Mouse (Mus musculus): ENCODE measurements around the gene Cbx5.

DNA sequence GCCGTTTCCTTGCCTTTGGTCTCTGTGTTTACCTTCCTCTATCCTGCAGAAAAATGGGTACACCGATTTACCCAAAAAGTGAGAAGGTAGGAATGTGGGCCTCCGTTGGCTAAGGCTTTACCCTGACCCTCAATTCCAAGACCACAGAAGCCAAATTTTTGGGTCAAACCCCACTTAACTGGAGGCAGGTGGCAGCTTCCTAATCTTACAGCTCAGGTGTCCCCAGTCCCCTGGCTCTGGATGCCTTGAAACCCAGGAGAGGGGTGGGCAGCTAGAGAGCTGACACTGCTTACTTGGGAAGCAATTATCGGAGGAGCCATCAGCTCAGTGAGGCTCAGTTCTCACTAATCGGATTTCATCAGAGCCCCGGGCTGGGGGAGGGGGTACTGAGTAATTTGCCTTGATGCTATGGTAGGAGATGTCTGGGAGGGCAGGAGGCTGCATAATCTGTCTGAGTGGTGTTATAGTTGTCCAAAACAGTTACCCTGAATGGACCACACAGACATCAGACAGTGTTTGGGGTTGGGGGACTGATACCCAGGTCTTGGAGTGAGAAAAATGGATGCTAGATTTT lies 72.5 kb downstream of the Cbx5 start, which contains the start of gene Smug1:
- TF ChIP-seq MYOD1 (IDR thresholded peaks at IDR 0.05; ENCODE audit: control insufficient read depth, insufficient read length, low read depth) (no peak), CTCF (IDR thresholded peaks at IDR 0.05; ENCODE audit: control insufficient read depth, insufficient read depth, insufficient read length) (no peak), MYOG (IDR thresholded peaks at IDR 0.05; ENCODE audit: control insufficient read depth, extremely low read depth, insufficient read length) (no peak)

Measured in C2C12 (cell line).